9 mouse cellular contexts compared by ENCODE assay signal in the genomic region with DNA sequence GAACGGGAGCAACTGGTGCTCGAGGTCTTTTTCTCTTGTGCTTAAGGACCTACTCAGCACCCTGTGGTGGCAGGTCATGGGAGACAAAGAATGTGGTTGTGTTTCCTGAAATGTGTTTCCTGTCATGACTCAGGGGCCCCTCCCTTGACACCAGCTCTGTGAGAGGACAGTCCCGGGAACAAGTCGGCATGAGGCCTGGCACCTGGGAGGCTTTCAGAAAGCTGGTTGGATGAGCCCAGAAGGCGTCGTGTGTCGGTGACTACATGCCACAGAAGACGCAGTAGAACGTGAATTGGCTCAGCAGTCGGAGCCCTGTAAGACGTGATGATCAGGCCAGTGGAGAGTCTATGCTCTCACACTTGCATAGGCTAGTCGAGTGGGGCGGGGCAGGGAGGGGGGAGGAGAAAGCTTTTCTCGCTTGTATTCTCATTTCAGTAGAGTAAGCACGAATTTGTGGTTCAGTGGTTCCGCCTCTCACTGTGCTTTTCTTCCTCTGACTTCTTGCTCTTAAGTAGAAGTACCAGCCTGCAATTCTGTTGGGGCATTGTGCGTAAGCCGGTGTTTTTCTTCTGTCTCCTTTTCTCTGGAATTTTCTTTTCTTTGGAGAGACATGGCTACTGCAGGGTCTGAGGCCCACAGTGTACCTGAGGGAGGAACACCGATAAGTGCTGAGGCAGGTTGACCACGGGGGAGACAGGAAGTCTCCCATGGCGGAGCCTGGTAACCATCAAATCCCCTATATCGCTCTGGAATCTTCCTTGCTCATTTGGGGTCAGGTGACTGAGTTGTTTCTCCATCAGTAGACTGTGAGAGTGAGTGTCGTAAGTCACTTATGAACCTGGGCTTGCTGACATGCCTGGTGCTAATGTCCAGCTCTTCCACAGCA.
DNase-seq lines count a peak whose midpoint lies in the region.
"Had no signal": no experiment of that assay in that cellular context is flagged by ENCODE, and none has a peak within 500 bp of the region (broad histone marks: within the 10 kb centered on the region; RNA-seq: fewer than 3 reads in every experiment).

No protein-coding gene starts in this region.

- 0 out of 2 replicates have a peak, but pooled peaks cover 7% of the 10 kb centered on the region for H3K4me1 ChIP-seq in hindbrain, embryonic 10.5 days (replicated peaks)

- no peaks in the 10 kb centered on the region for H3K27me3 ChIP-seq in hindbrain, embryonic 10.5 days (ENCODE audit: insufficient read depth, poor library complexity, severe bottlenecking)

- no peaks in the 10 kb centered on the region for H3K36me3 ChIP-seq in hindbrain, embryonic 10.5 days

- no peaks in the 10 kb centered on the region for H3K9me3 ChIP-seq in hindbrain, embryonic 10.5 days

- intact Hi-C loops in left cerebral cortex, postnatal 36 days (cut with DNase I): no loop called here

- 81% methylated on average over 23 of the region's 23 CpGs for WGBS in hindbrain, embryonic 10.5 days

- DNase-seq in 3134 (ENCODE audit: extremely low read depth, insufficient read length, low spot score): peak; percentile 60
- DNase-seq in B cell, adult 2 months: peak; percentile 57 to 71
- peak; percentile 95 for DNase-seq in induced T-regulatory cell, adult 2 months (ENCODE audit: low read depth)
- DNase-seq in natural killer cell, adult 2 months (ENCODE audit: low spot score in 2 of 2): peak; percentile 81 to 82
- no peak for DNase-seq in left cerebral cortex, postnatal 36 days (ENCODE audit: low spot score in 2 of 2)
- DNase-seq in frontal cortex, adult 2 months (ENCODE audit: extremely low spot score in 1 of 2, low spot score in 1 of 2): no peak
- DNase-seq in hindbrain, embryonic 10.5 days (ENCODE audit: low spot score): no peak
- DNase-seq: adrenal gland, postnatal 10 days had no signal

- H3K27ac ChIP-seq in hindbrain, embryonic 10.5 days: no peak overlapping the region

- H3K4me3 ChIP-seq in hindbrain, embryonic 10.5 days: no peak overlapping the region
- H3K4me3 ChIP-seq: erythroblast, embryonic 14.5 days had no signal

Comparison
In these comparisons a context has a peak if more than half of its experiments do, and no peak if none do; other contexts are left out.
1. DNase-seq: peak in 3134 (single experiment), B cell, adult 2 months (2 of 2), induced T-regulatory cell, adult 2 months (single experiment) and natural killer cell, adult 2 months (2 of 2); none in left cerebral cortex, postnatal 36 days (0 of 2), frontal cortex, adult 2 months (0 of 2) and hindbrain, embryonic 10.5 days (single experiment).